Mouse (Mus musculus): Measurements from ENCODE around the gene Rflnb. TPM values are rescaled to one million over a fixed set of nuclear protein-coding genes. Genes with fewer than 3 reads are reported as not detected.

Rflnb gene
- total and polyA plus RNA-seq, 2 experiments: 0.37 to 0.69 TPM

DNA sequence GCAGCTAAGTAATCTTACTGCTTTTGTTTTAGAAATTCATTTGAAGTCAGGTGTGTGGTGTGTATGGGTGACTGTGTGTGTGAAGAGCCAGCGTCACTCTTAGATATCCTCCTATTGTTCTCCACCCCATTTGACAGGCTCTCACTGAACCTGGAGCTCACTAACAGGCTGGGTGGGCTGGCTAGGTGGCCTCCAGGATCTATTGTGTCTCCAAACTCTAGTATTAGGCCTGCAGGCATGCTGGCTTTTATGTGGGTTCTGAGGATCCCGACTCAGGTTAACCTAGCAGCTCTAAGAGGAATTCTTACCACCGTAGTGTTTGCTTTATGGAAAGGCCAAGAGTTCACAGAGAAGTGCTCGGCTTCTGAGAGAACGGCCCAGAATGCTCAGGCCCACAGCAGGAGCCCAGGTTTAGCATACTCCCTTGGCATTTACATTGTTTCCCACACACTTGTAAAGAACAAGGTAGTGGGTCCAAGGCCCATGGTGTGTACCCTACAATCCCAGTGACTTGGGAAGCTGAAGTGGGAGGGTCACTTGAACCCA lies 23.5 kb upstream of the Rflnb start:
- H3K79me2 ChIP-seq (ENCODE audit: control insufficient read depth, insufficient read depth, low read length): no peaks in the 10 kb centered on the region
- H3K36me3 ChIP-seq (ENCODE audit: control insufficient read depth, insufficient read depth, low read length): peaks cover 4% of the 10 kb centered on the region; the same call in 1 of the 2 replicates
- no peaks in the 10 kb centered on the region for H3K27me3 ChIP-seq (ENCODE audit: control insufficient read depth, insufficient read depth, low read length)
- 55% methylated on average over 5 of the region's 5 CpGs for WGBS
- DNase-seq (ENCODE audit: extremely low read depth, low read depth, low spot score): no peak
- no peak for TF ChIP-seq POLR2A (IDR thresholded peaks at IDR 0.05; ENCODE audit: extremely low read depth, insufficient read depth, low read length)
- TF ChIP-seq CTCF (IDR thresholded peaks at IDR 0.05; ENCODE audit: low read depth, low read length): no peak
- H3K27ac ChIP-seq (replicated peaks; ENCODE audit: insufficient read depth, low read depth, low read length): no peak overlapping the region
- no peak overlapping the region for H3K4me3 ChIP-seq (ENCODE audit: insufficient read depth, low read depth, low read length)
- no peaks in the 10 kb centered on the region for H3K4me1 ChIP-seq (ENCODE audit: control insufficient read depth, insufficient read depth, low read length)
- H3K9ac ChIP-seq (ENCODE audit: low read depth, low read length): no peak overlapping the region

DNA sequence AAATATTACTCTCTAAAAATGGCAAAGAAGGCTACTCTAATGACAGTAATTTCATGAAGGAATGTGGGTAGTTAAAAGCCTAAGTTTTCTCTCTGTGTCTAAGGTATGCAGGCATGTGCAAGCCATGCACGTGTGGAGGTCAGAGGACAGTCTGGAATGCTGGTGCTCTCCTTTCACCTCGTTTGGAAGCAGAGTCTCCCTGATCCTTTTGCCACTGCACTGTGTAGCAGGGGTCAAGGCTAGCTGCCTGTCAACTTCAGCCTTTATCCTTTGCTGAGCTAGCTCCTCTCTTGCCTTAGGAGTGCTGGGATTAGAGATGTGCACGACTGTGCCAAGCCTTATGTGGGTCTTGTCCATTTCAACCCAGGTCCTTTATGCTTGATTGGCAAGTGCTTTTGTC lies 22.9 kb upstream of the Rflnb start:
- Histone ChIP-seq H3K9ac (ENCODE audit: low read depth, low read length) (no peak overlapping the region), H3K27me3 (ENCODE audit: control insufficient read depth, insufficient read depth, low read length) (no peaks in the 10 kb centered on the region)

DNA sequence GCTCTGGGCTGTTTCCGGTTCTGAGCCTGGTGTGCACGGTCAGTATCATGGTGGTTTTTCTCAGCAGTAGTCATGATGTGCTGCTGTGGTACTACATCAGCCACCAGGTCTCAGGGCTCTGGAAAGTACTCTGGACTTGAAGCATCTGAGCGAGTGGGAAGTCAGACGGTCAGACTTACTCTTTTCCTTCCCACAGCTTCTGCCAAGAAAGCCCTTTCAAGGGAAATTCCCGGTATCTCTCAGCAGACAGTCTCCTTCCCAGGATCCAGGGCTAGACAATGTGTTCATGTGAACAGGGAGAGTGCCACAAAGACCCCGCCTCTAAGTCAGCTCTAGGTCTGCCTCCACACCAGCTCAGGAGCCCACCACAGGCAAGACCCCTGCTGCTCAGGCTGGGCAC lies 17.8 kb upstream of the Rflnb start:
- no peaks in the 10 kb centered on the region for H3K27me3 ChIP-seq (ENCODE audit: control insufficient read depth, insufficient read depth, low read length)
- no peak for DNase-seq (ENCODE audit: extremely low read depth, low read depth, low spot score)
- H3K27ac ChIP-seq (replicated peaks; ENCODE audit: insufficient read depth, low read depth, low read length): no peak overlapping the region
- H3K4me3 ChIP-seq (ENCODE audit: insufficient read depth, low read depth, low read length): no peak overlapping the region
- 85% methylated on average over 6 of the region's 6 CpGs for WGBS
- no peaks in the 10 kb centered on the region for H3K4me1 ChIP-seq (ENCODE audit: control insufficient read depth, insufficient read depth, low read length)
- TF ChIP-seq POLR2A (IDR thresholded peaks at IDR 0.05; ENCODE audit: extremely low read depth, insufficient read depth, low read length) (no peak), CTCF (IDR thresholded peaks at IDR 0.05; ENCODE audit: low read depth, low read length) (no peak)
- H3K9ac ChIP-seq (ENCODE audit: low read depth, low read length): no peak overlapping the region
- H3K79me2 ChIP-seq (ENCODE audit: control insufficient read depth, insufficient read depth, low read length): no peaks in the 10 kb centered on the region
- H3K36me3 ChIP-seq (ENCODE audit: control insufficient read depth, insufficient read depth, low read length): peaks cover 4% of the 10 kb centered on the region; the same call in 1 of the 2 replicates

More for the DNA sequence above, 22.9 kb upstream of the Rflnb start:
- no peak for TF ChIP-seq POLR2A (IDR thresholded peaks at IDR 0.05; ENCODE audit: extremely low read depth, insufficient read depth, low read length)
- TF ChIP-seq CTCF (IDR thresholded peaks at IDR 0.05; ENCODE audit: low read depth, low read length): no peak
- no peaks in the 10 kb centered on the region for H3K79me2 ChIP-seq (ENCODE audit: control insufficient read depth, insufficient read depth, low read length)
- no peaks in the 10 kb centered on the region for H3K4me1 ChIP-seq (ENCODE audit: control insufficient read depth, insufficient read depth, low read length)
- WGBS: 27% methylated on average over 3 of the region's 3 CpGs
- H3K4me3 ChIP-seq (ENCODE audit: insufficient read depth, low read depth, low read length): no peak overlapping the region
- peak; percentile 60 for DNase-seq (ENCODE audit: extremely low read depth, low read depth, low spot score)
- no peak overlapping the region for H3K27ac ChIP-seq (replicated peaks; ENCODE audit: insufficient read depth, low read depth, low read length)
- H3K36me3 ChIP-seq (ENCODE audit: control insufficient read depth, insufficient read depth, low read length): peaks cover 4% of the 10 kb centered on the region; the same call in 1 of the 2 replicates

DNA sequence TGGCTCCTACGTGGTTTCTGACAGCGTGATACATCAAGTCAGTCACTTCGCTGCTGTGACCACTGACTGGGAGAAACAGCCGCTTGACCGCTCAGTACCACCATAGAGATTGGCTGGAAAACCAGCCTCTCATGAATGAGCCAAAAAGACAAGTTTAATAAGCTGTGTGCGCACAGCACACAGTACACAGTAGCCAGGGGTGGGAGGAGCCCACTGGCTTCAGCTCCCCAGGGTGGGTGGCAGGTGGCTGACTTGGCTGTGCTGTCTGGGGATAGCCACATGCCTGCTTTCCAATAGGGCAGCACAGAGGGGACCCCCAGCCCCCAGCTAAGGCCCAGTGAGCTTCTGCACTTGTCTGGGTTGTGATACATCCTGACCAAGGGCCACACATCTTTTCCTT lies 16.9 kb upstream of the Rflnb start:
- no peak for DNase-seq (ENCODE audit: extremely low read depth, low read depth, low spot score)
- Histone ChIP-seq H3K4me3 (ENCODE audit: insufficient read depth, low read depth, low read length) (no peak overlapping the region), H3K27me3 (ENCODE audit: control insufficient read depth, insufficient read depth, low read length) (no peaks in the 10 kb centered on the region), H3K27ac (replicated peaks; ENCODE audit: insufficient read depth, low read depth, low read length) (no peak overlapping the region), H3K9ac (ENCODE audit: low read depth, low read length) (no peak overlapping the region), H3K36me3 (ENCODE audit: control insufficient read depth, insufficient read depth, low read length) (peaks cover 4% of the 10 kb centered on the region; the same call in 1 of the 2 replicates), H3K79me2 (ENCODE audit: control insufficient read depth, insufficient read depth, low read length) (no peaks in the 10 kb centered on the region), H3K4me1 (ENCODE audit: control insufficient read depth, insufficient read depth, low read length) (no peaks in the 10 kb centered on the region)
- WGBS: 96% methylated on average over 6 of the region's 6 CpGs
- TF ChIP-seq CTCF (IDR thresholded peaks at IDR 0.05; ENCODE audit: low read depth, low read length) (no peak), POLR2A (IDR thresholded peaks at IDR 0.05; ENCODE audit: extremely low read depth, insufficient read depth, low read length) (no peak)

DNA sequence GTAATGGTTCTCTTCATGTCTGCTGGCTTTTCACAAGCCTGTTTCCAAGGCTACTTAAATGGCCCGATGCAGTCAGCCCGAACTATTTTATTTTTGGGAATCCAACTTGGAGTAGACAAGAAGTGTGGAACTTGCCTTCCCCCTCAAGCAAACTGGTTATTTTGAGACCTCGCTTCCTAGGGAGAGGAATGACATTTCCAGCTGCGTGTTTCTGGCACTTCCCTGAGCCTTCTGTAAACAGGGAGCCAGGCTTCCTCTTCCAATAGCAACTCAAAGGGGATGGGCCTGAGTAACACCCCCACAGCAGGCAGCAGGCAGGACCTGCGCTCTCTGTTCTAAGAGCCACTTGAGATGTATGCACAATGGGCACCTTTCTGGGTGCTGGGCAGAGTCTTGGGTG lies 15.3 kb upstream of the Rflnb start:
- DNase-seq (ENCODE audit: extremely low read depth, low read depth, low spot score): no peak
- Histone ChIP-seq H3K79me2 (ENCODE audit: control insufficient read depth, insufficient read depth, low read length) (no peaks in the 10 kb centered on the region), H3K36me3 (ENCODE audit: control insufficient read depth, insufficient read depth, low read length) (peaks cover 4% of the 10 kb centered on the region; the same call in 1 of the 2 replicates), H3K27ac (replicated peaks; ENCODE audit: insufficient read depth, low read depth, low read length) (no peak overlapping the region), H3K4me1 (ENCODE audit: control insufficient read depth, insufficient read depth, low read length) (no peaks in the 10 kb centered on the region), H3K4me3 (ENCODE audit: insufficient read depth, low read depth, low read length) (no peak overlapping the region), H3K9ac (ENCODE audit: low read depth, low read length) (no peak overlapping the region), H3K27me3 (ENCODE audit: control insufficient read depth, insufficient read depth, low read length) (no peaks in the 10 kb centered on the region)
- TF ChIP-seq CTCF (IDR thresholded peaks at IDR 0.05; ENCODE audit: low read depth, low read length) (no peak), POLR2A (IDR thresholded peaks at IDR 0.05; ENCODE audit: extremely low read depth, insufficient read depth, low read length) (no peak)
- WGBS: 57% methylated on average over 5 of the region's 5 CpGs

DNA sequence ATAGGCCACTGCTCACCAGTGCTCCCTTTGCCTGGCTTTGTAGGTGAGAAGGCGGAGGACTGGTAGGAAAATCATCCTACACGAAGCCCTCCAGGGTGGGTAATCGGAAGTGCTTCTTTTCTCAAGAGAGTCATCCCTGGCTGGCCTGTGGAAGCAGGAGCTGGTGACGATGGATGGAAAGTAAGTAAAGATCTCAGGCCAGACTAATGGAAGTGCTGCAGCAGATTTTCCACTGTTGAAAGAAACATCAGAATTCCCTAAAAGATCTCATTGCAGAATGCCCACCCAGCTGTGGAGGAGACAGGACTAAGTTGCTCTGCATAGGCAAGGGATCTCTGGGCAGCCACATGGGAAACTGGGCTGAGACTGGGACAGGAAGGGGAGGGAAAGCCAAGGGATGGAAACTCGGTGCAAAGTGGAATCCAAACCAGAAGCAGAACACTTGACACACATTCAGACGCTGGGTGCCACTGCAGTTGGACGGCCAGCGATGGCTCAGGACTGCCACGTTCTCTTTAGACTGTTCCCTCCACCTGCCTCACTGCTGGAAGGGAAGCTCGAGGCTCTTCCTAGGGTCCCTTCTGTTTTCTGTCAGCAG lies 14.6 kb upstream of the Rflnb start:
- H3K27ac ChIP-seq (replicated peaks; ENCODE audit: insufficient read depth, low read depth, low read length): no peak overlapping the region
- H3K4me3 ChIP-seq (ENCODE audit: insufficient read depth, low read depth, low read length): no peak overlapping the region
- H3K36me3 ChIP-seq (ENCODE audit: control insufficient read depth, insufficient read depth, low read length): peaks cover 2% of the 10 kb centered on the region; the same call in 1 of the 2 replicates
- 77% methylated on average over 10 of the region's 10 CpGs for WGBS
- no peak for TF ChIP-seq POLR2A (IDR thresholded peaks at IDR 0.05; ENCODE audit: extremely low read depth, insufficient read depth, low read length)
- no peak for TF ChIP-seq CTCF (IDR thresholded peaks at IDR 0.05; ENCODE audit: low read depth, low read length)
- H3K4me1 ChIP-seq (ENCODE audit: control insufficient read depth, insufficient read depth, low read length): no peaks in the 10 kb centered on the region
- H3K9ac ChIP-seq (ENCODE audit: low read depth, low read length): no peak overlapping the region
- no peak for DNase-seq (ENCODE audit: extremely low read depth, low read depth, low spot score)
- H3K79me2 ChIP-seq (ENCODE audit: control insufficient read depth, insufficient read depth, low read length): no peaks in the 10 kb centered on the region
- no peaks in the 10 kb centered on the region for H3K27me3 ChIP-seq (ENCODE audit: control insufficient read depth, insufficient read depth, low read length)
